24 mouse cellular contexts compared by ENCODE assay signal in genomic region chr7:34213281-34213680, GRCm38 (mm10). TPM values are rescaled to one million over a fixed set of nuclear protein-coding genes. Genes with fewer than 3 reads are reported as not detected.
"Had no signal": no experiment of that assay in that cellular context is flagged by ENCODE, and none has a peak within 500 bp of the region (broad histone marks: within the 10 kb centered on the region; RNA-seq: fewer than 3 reads in every experiment).

No protein-coding gene starts in this region.

- H3K4me3 ChIP-seq: kidney, embryonic 15.5 days; left cerebral cortex, adult 2 months; liver, embryonic 13.5 days; midbrain, embryonic 13.5 days had no signal

- H3K4me2 ChIP-seq: kidney, embryonic 15.5 days; liver, embryonic 13.5 days; midbrain, embryonic 13.5 days had no signal

- H3K27ac ChIP-seq: kidney, embryonic 15.5 days; left cerebral cortex, adult 2 months; liver, embryonic 13.5 days; midbrain, embryonic 13.5 days had no signal

- H3K9ac ChIP-seq: kidney, embryonic 15.5 days; liver, embryonic 13.5 days; midbrain, embryonic 13.5 days had no signal

- H3K9me3 ChIP-seq: kidney, embryonic 15.5 days; liver, embryonic 13.5 days; midbrain, embryonic 13.5 days had no signal

- ATAC-seq: midbrain, embryonic 13.5 days had no signal

- H3K4me1 ChIP-seq: kidney, embryonic 15.5 days; midbrain, embryonic 13.5 days had no signal

- DNase-seq: kidney, adult 8-10 months; kidney, postnatal 10 days; kidney, postnatal 4 days; liver, embryonic 13.5 days; lung, adult 2 months; lung, postnatal 14 days; lung, postnatal 4 days; thymus, adult 18-20 months; thymus, postnatal 36 days had no signal

- H3K27me3 ChIP-seq: kidney, embryonic 15.5 days; liver, embryonic 13.5 days; midbrain, embryonic 13.5 days had no signal

RNA-seq across cellular contexts. Expression of gene Gm6096, which starts 37.6 kb away (rescaled TPM):
- total RNA-seq: layer of hippocampus, adult 18-20 months; layer of hippocampus, postnatal 25 days; left cerebral cortex, adult 2 months; left cerebral cortex, postnatal 10 days; left cerebral cortex, postnatal 36 days; liver, adult 2 months; megakaryocyte progenitor cell, adult 5-6 weeks; midbrain, postnatal 0 days had no signal
- polyA plus RNA-seq: kidney, embryonic 15.5 days; limb, embryonic 11.5 days; liver, adult 2 months; liver, embryonic 13.5 days; lung, adult 2 months; lung, embryonic 16.5 days; midbrain, postnatal 0 days; neural tube, embryonic 14.5 days; testis, adult 2 months; urinary bladder, adult 2 months had no signal
